ENCODE assay signal across 23 mouse cellular contexts in the genomic region with DNA sequence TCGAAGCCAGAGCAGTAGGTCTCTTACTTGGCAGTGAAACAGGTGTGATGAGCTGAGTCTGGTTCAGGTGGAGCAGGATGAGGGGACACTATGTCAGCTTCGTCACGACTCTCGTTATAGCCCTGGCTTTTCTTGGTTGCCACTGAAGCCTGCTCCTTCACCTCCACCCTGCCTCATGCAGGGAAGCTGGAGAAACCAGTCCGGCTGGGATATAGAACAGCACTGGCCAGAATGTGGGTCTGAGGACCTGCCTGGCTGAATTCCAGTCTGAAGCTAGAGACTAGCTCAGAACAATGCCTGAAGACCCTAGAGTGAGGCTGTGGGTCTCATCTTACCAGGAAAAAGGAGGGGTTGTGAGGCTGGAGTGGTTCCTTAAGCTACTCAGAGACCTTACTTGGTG. TPM values are rescaled to one million over a fixed set of nuclear protein-coding genes. Genes with fewer than 3 reads are reported as not detected.
"Had no signal": no experiment of that assay in that cellular context is flagged by ENCODE, and none has a peak within 500 bp of the region (broad histone marks: within the 10 kb centered on the region; RNA-seq: fewer than 3 reads in every experiment).

No protein-coding gene starts in this region.

- H3K9me3 ChIP-seq: heart, embryonic 10.5 days; heart, embryonic 12.5 days; hindbrain, embryonic 10.5 days; hindbrain, embryonic 12.5 days; intestine, embryonic 15.5 days; limb, embryonic 10.5 days; limb, embryonic 12.5 days had no signal

- DNase-seq: gastrocnemius, adult 2 months; gastrocnemius, postnatal 10 days; gastrocnemius, postnatal 25 days; heart, adult 18-20 months; heart, postnatal 10 days; heart, postnatal 4 days; kidney, adult 18-20 months; kidney, adult 8-10 months; kidney, postnatal 10 days; kidney, postnatal 25 days; kidney, postnatal 4 days had no signal

- H3K27ac ChIP-seq: gastrocnemius, adult 2 months; heart, embryonic 10.5 days; hindbrain, embryonic 10.5 days; hindbrain, embryonic 12.5 days; hindbrain, embryonic 14.5 days; intestine, embryonic 15.5 days; layer of hippocampus, adult 2 months; left cerebral cortex, adult 2 months; limb, embryonic 10.5 days; limb, embryonic 12.5 days had no signal

- ATAC-seq: hindbrain, embryonic 16.5 days; inflammation-experienced regulatory T-cells, adult 6 months; intestine, embryonic 15.5 days had no signal

- H3K4me3 ChIP-seq: gastrocnemius, adult 2 months; heart, embryonic 10.5 days; heart, embryonic 12.5 days; hindbrain, embryonic 10.5 days; hindbrain, embryonic 12.5 days; intestine, embryonic 15.5 days; layer of hippocampus, adult 2 months; left cerebral cortex, adult 2 months; limb, embryonic 10.5 days; limb, embryonic 12.5 days had no signal

- H3K36me3 ChIP-seq: heart, embryonic 12.5 days; hindbrain, embryonic 10.5 days; hindbrain, embryonic 12.5 days; intestine, embryonic 15.5 days; limb, embryonic 10.5 days; limb, embryonic 12.5 days had no signal

- H3K27me3 ChIP-seq: intestine, embryonic 15.5 days had no signal

- H3K4me2 ChIP-seq: heart, embryonic 12.5 days; hindbrain, embryonic 12.5 days; hindbrain, embryonic 14.5 days; intestine, embryonic 15.5 days; limb, embryonic 12.5 days had no signal

- H3K9ac ChIP-seq: heart, embryonic 12.5 days; hindbrain, embryonic 12.5 days; hindbrain, embryonic 14.5 days; intestine, embryonic 15.5 days; limb, embryonic 12.5 days had no signal

RNA-seq across cellular contexts. Expression of gene Emilin3, which starts 21.1 kb away (rescaled TPM):
- polyA plus RNA-seq: inflammation-experienced regulatory T-cells, adult 6 months had no signal
